Mouse (Mus musculus) midbrain, embryonic 10.5 days (tissue): ENCODE data around the gene Gstm3. TPM values are rescaled to one million over a fixed set of nuclear protein-coding genes. Genes with fewer than 3 reads are reported as not detected.

Experiments
- DNase-seq: peaks from one replicate; pipeline ENCODE4 v3.0.0-alpha.2; 2017; ENCODE audit warnings: low spot score
- H3K27ac ChIP-seq: fragments of 300-500 bp; sonication (generic); replicated peaks from 2 replicates; pipeline ENCODE4 v1.5.1; 2016; ENCODE audit warnings: mild to moderate bottlenecking
- H3K27me3 ChIP-seq: fragments of 300-500 bp; sonication (generic); 2 replicates; pipeline ENCODE4 v1.6.1; 2016; ENCODE audit warnings: low read depth, mild to moderate bottlenecking; ENCODE audit not compliant: poor library complexity, severe bottlenecking
- H3K36me3 ChIP-seq: fragments of 300-500 bp; sonication (generic); 2 replicates; pipeline ENCODE4 v1.6.1; 2016; ENCODE audit warnings: mild to moderate bottlenecking, moderate library complexity
- H3K4me1 ChIP-seq: fragments of 300-500 bp; sonication (generic); 2 replicates; pipeline ENCODE4 v1.6.1; 2016
- H3K4me3 ChIP-seq: fragments of 300-500 bp; sonication (generic); 2 replicates; pipeline ENCODE4 v1.5.1; 2016; ENCODE audit warnings: mild to moderate bottlenecking, moderate library complexity
- H3K9me3 ChIP-seq: fragments of 300-500 bp; sonication (generic); replicated peaks from 2 replicates; pipeline ENCODE4 v1.6.1; 2016; ENCODE audit warnings: mild to moderate bottlenecking
- WGBS: fragments of 180-500 bp; shearing (Covaris S2); methylation state at CpG from one replicate; pipeline ENCODE4 v1.1.7; 2016; 5-methylcytosine and 5-hydroxymethylcytosine counted together
- polyA plus RNA-seq: library from polyadenylated mRNA; unstranded; fragments of >200 nt; fragmentation: Nextera tagmentation; extraction: Ambion mirVana; gene quantifications from 2 replicates; pipeline ENCODE4 v1.2.1, GENCODE M21; 2016

The Gstm3 gene
- polyA plus RNA-seq, 1 experiment from 2014 or later: not detected

- H3K4me3 ChIP-seq: no peak overlapping the region
- peaks cover 29% of the 10 kb centered on the region for H3K4me1 ChIP-seq
- H3K27me3 ChIP-seq: peaks cover 5% of the 10 kb centered on the region; the same call in 1 of the 2 replicates
- H3K9me3 ChIP-seq: no peaks in the 10 kb centered on the region
- 62% methylated on average over 3 of the region's 3 CpGs for WGBS
- H3K27ac ChIP-seq: no peak overlapping the region
- H3K36me3 ChIP-seq: no peaks in the 10 kb centered on the region
- DNase-seq: no peak
Measured at GRCm38 (mm10) chr3:107935888-107936287, 33.2 kb downstream of the Gstm3 start.

- H3K9me3 ChIP-seq: no peaks in the 10 kb centered on the region
- DNase-seq: no peak
- H3K36me3 ChIP-seq: no peaks in the 10 kb centered on the region
- no peak overlapping the region for H3K4me3 ChIP-seq
- peaks cover 5% of the 10 kb centered on the region; the same call in 1 of the 2 replicates for H3K27me3 ChIP-seq
- no peak overlapping the region for H3K27ac ChIP-seq
- WGBS: 85% methylated on average over 3 of the region's 3 CpGs
- peaks cover 31% of the 10 kb centered on the region for H3K4me1 ChIP-seq
Measured at GRCm38 (mm10) chr3:107935268-107935667, 33.8 kb downstream of the Gstm3 start.

- Histone ChIP-seq H3K4me1 (peaks cover 28% of the 10 kb centered on the region), H3K27ac (0 out of 2 replicates have a peak overlapping the region, but pooled peaks have one; percentile 3), H3K4me3 (no peak overlapping the region), H3K9me3 (no peaks in the 10 kb centered on the region), H3K27me3 (peaks cover 5% of the 10 kb centered on the region; the same call in 1 of the 2 replicates), H3K36me3 (no peaks in the 10 kb centered on the region)
- WGBS: 88% methylated on average over 6 of the region's 6 CpGs
- no peak for DNase-seq
Measured at GRCm38 (mm10) chr3:107932128-107932527, 37.0 kb downstream of the Gstm3 start.

- peak; percentile 99 for DNase-seq
- Histone ChIP-seq H3K27ac (peak within 1 kb of the TSS; percentile 83), H3K9me3 (no peaks in the 10 kb centered on the region), H3K36me3 (no peaks in the 10 kb centered on the region), H3K4me3 (peak within 1 kb of the TSS; percentile 45), H3K4me1 (peaks cover 28% of the 10 kb centered on the region), H3K27me3 (peaks cover 5% of the 10 kb centered on the region; the same call in 1 of the 2 replicates)
- WGBS: 8% methylated on average over 10 of the region's 10 CpGs
Measured at GRCm38 (mm10) chr3:107931670-107932069, 37.4 kb downstream of the Gstm3 start, which contains the start of gene Gstm7. Gene Gstm7, minus strand, starts transcription at chr3:107931817.

- Histone ChIP-seq H3K9me3 (no peaks in the 10 kb centered on the region), H3K4me1 (peaks cover 28% of the 10 kb centered on the region), H3K36me3 (no peaks in the 10 kb centered on the region), H3K4me3 (peak overlapping the region; percentile 45), H3K27me3 (peaks cover 5% of the 10 kb centered on the region; the same call in 1 of the 2 replicates), H3K27ac (peak overlapping the region; percentile 83)
- 68% methylated on average over 2 of the region's 2 CpGs for WGBS
- no peak for DNase-seq
Measured at GRCm38 (mm10) chr3:107931134-107931533, 37.9 kb downstream of the Gstm3 start.

GRCm38 (mm10) chr3:107929731-107930130, 39.4 kb downstream of the Gstm3 start:
- Histone ChIP-seq H3K36me3 (no peaks in the 10 kb centered on the region), H3K4me1 (peaks cover 28% of the 10 kb centered on the region), H3K9me3 (no peaks in the 10 kb centered on the region), H3K4me3 (no peak overlapping the region), H3K27ac (no peak overlapping the region), H3K27me3 (peaks cover 5% of the 10 kb centered on the region; the same call in 1 of the 2 replicates)
- no peak for DNase-seq
- 81% methylated on average over 4 of the region's 4 CpGs for WGBS

GRCm38 (mm10) chr3:107929243-107929642, 39.8 kb downstream of the Gstm3 start:
- Histone ChIP-seq H3K9me3 (no peaks in the 10 kb centered on the region), H3K27me3 (peaks cover 5% of the 10 kb centered on the region; the same call in 1 of the 2 replicates), H3K4me1 (peaks cover 28% of the 10 kb centered on the region), H3K36me3 (no peaks in the 10 kb centered on the region), H3K27ac (no peak overlapping the region), H3K4me3 (no peak overlapping the region)
- WGBS: 90% methylated on average over 4 of the region's 4 CpGs
- DNase-seq: no peak

- no peak for DNase-seq
- Histone ChIP-seq H3K27me3 (peaks cover 5% of the 10 kb centered on the region; the same call in 1 of the 2 replicates), H3K27ac (no peak overlapping the region), H3K9me3 (no peaks in the 10 kb centered on the region), H3K36me3 (no peaks in the 10 kb centered on the region), H3K4me1 (peaks cover 28% of the 10 kb centered on the region), H3K4me3 (no peak overlapping the region)
- WGBS: 91% methylated on average over 11 of the region's 11 CpGs
Measured at GRCm38 (mm10) chr3:107928691-107929090, 40.4 kb downstream of the Gstm3 start.

GRCm38 (mm10) chr3:107927841-107928240, 41.2 kb downstream of the Gstm3 start:
- Histone ChIP-seq H3K4me3 (no peak overlapping the region), H3K36me3 (no peaks in the 10 kb centered on the region), H3K27ac (no peak overlapping the region), H3K27me3 (0 out of 2 replicates have a peak, but pooled peaks cover under 1% of the 10 kb centered on the region), H3K4me1 (peaks cover 28% of the 10 kb centered on the region), H3K9me3 (no peaks in the 10 kb centered on the region)
- no peak for DNase-seq
- 68% methylated on average over 3 of the region's 3 CpGs for WGBS

GRCm38 (mm10) chr3:107925335-107925734, 43.7 kb downstream of the Gstm3 start:
- H3K27ac ChIP-seq: no peak overlapping the region
- no peak for DNase-seq
- no peaks in the 10 kb centered on the region for H3K9me3 ChIP-seq
- H3K27me3 ChIP-seq: no peaks in the 10 kb centered on the region
- no peaks in the 10 kb centered on the region for H3K36me3 ChIP-seq
- H3K4me1 ChIP-seq: peaks cover 8% of the 10 kb centered on the region; the same call in 1 of the 2 replicates
- WGBS: 92% methylated on average over 3 of the region's 3 CpGs
- H3K4me3 ChIP-seq: no peak overlapping the region

GRCm38 (mm10) chr3:107920348-107920747, 48.7 kb downstream of the Gstm3 start:
- Histone ChIP-seq H3K27me3 (no peaks in the 10 kb centered on the region), H3K27ac (no peak overlapping the region), H3K4me1 (no peaks in the 10 kb centered on the region), H3K9me3 (no peaks in the 10 kb centered on the region), H3K4me3 (no peak overlapping the region), H3K36me3 (no peaks in the 10 kb centered on the region)
- no peak for DNase-seq
- WGBS: 94% methylated on average over 5 of the region's 5 CpGs

- WGBS: 59% methylated on average over 7 of the region's 7 CpGs
Measured at GRCm38 (mm10) chr3:107917783-107918408, 51.2 kb downstream of the Gstm3 start.

GRCm38 (mm10) chr3:107917097-107917496, 52.0 kb downstream of the Gstm3 start:
- DNase-seq: no peak
- Histone ChIP-seq H3K27me3 (no peaks in the 10 kb centered on the region), H3K4me3 (no peak overlapping the region), H3K4me1 (no peaks in the 10 kb centered on the region), H3K27ac (no peak overlapping the region), H3K9me3 (no peaks in the 10 kb centered on the region), H3K36me3 (no peaks in the 10 kb centered on the region)
- WGBS: 78% methylated on average over 3 of the region's 3 CpGs

More at GRCm38 (mm10) chr3:107917783-107918408, 51.2 kb downstream of the Gstm3 start:
- H3K4me3 ChIP-seq: no peak overlapping the region
- H3K36me3 ChIP-seq: no peaks in the 10 kb centered on the region
- no peaks in the 10 kb centered on the region for H3K9me3 ChIP-seq
- no peaks in the 10 kb centered on the region for H3K27me3 ChIP-seq
- DNase-seq: peak; percentile 47
- no peak overlapping the region for H3K27ac ChIP-seq
- H3K4me1 ChIP-seq: no peaks in the 10 kb centered on the region
